Mouse (Mus musculus): ENCODE results near the gene Pole4.

Pole4 gene

DNA sequence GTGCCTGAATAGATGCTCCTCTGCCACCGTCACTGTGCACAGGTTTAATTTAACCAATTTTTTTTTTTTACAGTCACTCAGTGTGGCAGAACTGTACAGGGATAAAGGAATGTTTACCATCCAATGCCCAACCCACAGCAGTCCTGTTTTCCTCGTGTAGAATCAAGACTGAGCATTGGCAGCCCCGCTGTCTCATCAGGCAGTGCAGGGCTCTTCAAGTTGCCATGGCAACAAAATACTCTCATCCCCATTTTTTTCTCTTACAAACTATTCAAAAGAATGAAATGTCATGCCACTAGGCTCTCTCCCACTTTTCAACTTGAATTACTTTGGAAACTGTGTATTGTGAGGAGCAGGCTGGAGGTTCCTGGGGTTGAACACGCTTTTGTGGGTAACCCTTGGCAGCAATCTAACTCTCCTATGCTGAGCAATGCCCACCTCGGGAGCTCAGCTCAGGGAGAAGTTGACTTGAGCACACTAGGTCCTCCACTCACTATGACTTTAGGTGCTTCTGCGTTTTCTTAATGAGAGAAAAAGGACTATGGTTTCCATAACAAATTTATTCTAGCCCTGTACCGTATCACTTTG lies 95.7 kb downstream of the Pole4 start:
- DNase-seq, result no peak

DNA sequence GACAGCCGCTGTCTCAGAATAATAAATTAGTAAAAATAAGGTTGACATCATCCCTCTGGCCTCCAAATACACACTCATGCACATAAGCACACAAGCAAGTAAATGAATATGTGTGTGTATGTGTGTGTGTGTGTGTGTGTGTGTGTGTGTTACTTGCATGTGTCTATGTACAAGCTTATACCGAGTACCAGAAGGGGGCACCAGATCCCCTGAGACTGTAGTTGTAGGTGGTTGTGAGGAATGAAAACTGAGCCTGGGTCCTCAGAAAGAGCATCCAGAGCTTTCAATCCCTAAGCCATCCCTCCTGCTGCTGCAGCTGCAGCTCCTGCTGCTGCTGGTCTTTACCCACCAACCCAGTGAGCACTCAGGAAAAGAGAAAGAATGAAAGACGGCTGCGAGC lies 96.4 kb downstream of the Pole4 start:
- no peak for DNase-seq

DNA sequence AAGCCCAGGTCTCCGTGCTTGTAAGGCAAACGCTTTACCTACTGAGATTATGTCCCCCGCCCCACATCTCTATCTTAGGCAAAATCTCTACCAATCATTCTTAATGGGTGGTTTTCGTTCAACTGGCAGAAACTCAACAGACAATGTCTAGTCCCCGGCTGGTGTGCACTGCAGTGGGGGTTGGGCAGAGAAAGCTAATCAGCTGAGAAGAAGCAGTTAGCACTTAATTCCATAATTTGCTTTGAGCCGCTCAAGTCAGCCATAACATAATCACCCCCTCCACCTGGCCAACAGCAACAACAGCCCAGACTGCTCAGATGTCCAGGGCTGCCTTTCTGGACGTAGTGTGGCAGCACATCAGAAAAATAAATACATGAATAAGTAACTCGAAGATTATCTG lies 100.4 kb downstream of the Pole4 start:
- DNase-seq, result no peak

DNA sequence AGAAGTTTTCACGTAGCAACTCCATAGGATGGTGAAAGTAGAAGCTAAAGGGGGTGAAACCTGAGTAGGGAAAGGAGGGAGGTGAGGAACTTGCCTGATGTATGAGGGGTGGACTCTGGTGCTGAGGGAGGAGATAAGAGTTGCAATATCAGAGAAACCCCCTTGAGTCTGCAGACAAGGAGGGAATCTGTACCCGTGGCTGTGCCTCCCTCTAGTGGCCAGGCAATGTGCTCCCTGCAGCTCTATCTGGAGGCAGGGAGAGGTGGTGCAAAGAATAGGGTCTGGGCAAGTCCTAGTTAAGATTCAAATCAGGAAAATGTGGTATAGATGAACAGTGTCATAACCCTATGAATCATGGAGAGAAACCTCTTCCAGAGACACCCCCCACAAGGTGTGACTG lies 101.5 kb downstream of the Pole4 start:
- peak; percentile 66 for DNase-seq

DNA sequence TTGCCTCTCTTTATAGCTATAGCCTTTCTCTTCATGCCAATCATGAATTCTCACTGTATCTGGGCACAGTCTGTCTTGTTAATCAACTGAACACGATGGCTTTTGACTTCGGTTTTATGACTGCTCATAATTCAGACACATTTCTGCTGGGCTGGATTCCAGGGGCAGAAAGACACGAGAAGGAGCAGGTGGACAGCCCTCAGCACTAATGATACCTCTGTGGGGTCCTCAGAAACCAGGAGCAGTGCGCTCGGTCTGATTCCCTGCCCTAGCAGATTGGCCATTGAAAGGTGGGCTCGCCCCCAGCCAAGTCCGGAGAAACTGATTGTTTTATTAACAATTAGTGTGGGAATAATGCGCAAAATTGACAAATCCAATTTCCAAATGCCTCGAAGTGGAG lies 101.9 kb downstream of the Pole4 start:
- no peak for DNase-seq

DNA sequence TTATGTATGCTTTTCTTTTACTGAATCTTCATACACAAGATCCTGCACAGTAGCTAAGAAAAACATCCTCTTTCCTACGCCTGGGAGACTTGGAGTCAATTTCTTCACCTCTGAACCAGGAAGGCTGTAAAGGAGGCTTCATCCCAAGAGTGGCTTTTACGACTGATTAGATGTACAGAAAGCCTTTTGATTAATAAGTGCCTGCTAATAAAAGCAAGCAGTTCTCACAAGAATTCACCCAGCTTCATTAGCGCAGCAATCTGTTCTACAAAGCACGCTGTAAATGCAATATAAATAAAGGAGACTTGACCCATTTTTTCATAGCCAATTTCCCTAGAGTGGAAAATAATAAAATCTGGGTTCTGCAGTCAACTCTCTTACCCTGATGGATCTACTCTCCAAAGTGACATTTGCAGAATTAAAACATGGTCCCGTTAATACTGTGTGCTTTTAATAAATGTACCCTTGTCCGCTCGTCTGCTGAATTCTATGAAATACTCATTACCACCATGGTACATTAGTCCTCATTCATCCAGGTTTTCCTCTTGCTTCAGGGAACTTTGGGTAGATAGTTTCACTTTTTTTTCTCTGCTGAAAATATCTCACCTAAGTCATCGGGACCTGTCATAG lies 109.6 kb downstream of the Pole4 start:
- no peak for DNase-seq

- no peak for DNase-seq
Measured at GRCm38 (mm10) chr6:82589387-82589786, 115.8 kb downstream of the Pole4 start.

DNA sequence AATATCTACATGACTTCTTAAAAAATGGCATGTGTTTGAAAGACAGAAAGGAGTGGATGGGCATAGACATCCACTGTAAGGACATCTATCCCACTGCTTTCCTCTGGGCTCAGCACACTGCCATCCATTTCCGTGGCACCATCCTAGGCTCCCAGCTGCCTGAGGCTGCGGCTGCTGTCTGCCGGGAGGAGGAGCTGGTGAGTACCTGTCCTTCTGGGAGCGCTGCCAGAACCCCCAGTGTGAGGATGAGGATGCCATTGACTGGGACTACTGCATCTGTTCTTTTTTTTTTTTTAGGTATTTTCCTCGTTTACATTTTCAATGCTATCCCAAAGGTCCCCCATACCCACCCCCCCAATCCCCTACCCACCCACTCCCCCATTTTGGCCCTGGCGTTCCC lies 119.8 kb downstream of the Pole4 start:
- DNase-seq, result no peak

- DNase-seq, result no peak
Measured at GRCm38 (mm10) chr6:82575445-82575844, 129.7 kb downstream of the Pole4 start.

All from right cerebral cortex, postnatal 14 days (tissue).